Mouse (Mus musculus): ENCODE data around the gene Akap6.

The Akap6 gene

GRCm38 (mm10) chr12:52781066-52781465 lies 81.9 kb downstream of the Akap6 start:
- no peak for DNase-seq (ENCODE audit: low spot score)

DNA sequence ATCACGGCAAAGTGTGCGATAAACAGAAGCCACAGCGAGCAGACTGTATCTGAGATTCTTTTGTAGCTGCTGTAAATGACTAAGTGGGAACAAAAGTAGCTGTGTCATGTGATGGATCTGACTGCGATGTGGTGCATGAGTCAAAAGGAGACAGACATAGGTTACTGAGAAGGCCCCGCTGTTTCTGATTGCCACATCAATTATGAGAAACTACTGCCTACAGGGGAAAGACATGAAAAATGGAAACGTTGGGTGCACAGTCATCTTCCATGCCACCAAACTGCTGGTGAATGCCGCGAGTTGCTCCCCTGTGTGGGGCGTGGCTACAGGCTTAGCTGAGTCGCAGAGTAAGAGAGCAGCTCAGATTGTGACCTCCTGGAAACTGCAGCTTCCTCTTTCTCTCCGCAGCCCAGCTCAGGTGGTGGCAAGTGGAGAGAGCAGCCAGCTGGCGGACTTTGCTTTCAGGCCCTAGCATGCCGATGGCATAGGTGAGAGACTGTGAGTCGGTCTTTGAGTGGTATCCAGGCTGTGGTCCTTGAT lies 83.8 kb downstream of the Akap6 start:
- DNase-seq (ENCODE audit: low spot score) = peak; percentile 67

DNA sequence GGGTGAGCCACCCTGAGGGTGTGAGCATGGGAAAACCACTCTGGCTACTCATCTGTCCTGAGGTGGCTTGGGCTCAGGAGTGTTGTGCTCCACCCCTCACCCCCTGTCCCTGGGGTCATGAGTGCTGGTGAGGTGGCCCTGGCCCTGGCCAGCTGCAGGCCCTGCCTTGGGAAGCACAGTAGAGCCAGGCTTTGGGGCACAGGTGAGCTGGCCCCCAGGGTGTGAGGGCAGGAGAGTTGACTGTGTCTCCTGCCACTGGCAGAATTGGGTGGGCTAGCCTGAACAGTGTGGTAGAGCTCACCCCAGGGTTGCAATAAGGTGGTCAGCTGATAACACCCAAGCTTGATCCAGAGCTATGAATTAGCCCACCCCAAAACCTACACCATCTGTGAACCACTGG lies 86.0 kb downstream of the Akap6 start:
- no peak for DNase-seq (ENCODE audit: low spot score)

- peak; percentile 49 for DNase-seq (ENCODE audit: low spot score)
Measured at GRCm38 (mm10) chr12:52790350-52790768, 91.2 kb downstream of the Akap6 start.

DNA sequence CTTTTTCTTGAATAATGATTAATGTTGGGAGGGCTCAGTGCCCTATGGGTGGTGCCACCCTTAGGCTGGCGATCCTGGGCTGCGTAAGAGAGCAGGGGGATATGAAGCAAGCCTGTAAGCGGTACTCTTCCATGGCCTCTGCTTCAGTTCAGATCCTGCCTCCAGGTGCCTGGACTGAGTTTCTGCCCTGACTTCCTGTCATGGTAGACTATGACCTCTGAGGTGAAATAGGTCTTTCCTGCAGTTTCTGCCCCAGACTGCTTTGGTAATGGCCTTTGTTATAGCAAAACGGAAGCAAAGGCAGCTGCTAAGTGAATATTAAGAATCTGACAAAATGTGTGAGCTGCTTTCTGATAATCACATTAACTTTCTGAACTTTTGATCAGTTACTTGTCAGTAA lies 94.9 kb downstream of the Akap6 start:
- DNase-seq (ENCODE audit: low spot score) = no peak

- no peak for DNase-seq (ENCODE audit: low spot score)
Measured at GRCm38 (mm10) chr12:52795551-52796470, 96.6 kb downstream of the Akap6 start.

DNA sequence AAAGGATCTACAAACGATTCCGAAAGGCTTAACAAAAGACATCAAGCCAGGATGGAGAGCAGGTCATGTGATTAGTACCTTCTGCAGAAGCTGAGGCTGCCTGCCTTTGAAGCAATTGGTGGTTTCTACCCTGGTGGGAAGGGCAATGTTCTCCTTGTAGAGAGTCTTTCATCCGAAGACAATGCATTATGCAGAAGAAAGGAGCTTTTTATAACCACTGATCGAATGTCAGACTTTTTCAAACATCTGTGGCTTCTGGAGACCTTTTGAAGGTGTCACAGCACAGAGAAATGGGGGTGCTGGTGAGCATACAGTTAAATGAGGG lies 97.2 kb downstream of the Akap6 start:
- no peak for DNase-seq (ENCODE audit: low spot score)

DNA sequence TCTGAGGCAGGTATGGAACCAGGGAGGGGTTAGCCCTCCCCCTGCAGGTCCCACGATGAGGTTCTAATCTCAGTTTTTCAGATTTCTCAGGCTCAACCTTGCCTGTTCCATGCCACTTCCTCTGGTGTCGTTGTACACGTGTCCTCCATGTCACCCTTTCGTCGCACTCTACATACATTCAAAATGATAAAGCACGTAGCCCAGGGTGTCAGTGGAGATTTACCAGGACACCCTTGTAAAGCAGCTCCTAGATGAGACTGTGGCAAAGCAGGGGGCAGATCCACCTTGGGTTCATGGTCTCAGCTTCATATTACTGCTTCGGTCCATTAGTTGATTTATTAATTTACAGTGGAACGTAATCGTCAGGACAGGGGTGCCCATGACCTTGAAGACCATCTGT lies 100.5 kb downstream of the Akap6 start:
- no peak for DNase-seq (ENCODE audit: low spot score)

GRCm38 (mm10) chr12:52806273-52806672 lies 107.1 kb downstream of the Akap6 start:
- DNase-seq (ENCODE audit: low spot score) = no peak

- no peak for DNase-seq (ENCODE audit: low spot score)
Measured at GRCm38 (mm10) chr12:52818588-52818987, 119.4 kb downstream of the Akap6 start.

GRCm38 (mm10) chr12:52824774-52825173 lies 125.6 kb downstream of the Akap6 start:
- no peak for DNase-seq (ENCODE audit: low spot score)

- no peak for DNase-seq (ENCODE audit: low spot score)
Measured at GRCm38 (mm10) chr12:52828944-52829736, 130.0 kb downstream of the Akap6 start.

DNA sequence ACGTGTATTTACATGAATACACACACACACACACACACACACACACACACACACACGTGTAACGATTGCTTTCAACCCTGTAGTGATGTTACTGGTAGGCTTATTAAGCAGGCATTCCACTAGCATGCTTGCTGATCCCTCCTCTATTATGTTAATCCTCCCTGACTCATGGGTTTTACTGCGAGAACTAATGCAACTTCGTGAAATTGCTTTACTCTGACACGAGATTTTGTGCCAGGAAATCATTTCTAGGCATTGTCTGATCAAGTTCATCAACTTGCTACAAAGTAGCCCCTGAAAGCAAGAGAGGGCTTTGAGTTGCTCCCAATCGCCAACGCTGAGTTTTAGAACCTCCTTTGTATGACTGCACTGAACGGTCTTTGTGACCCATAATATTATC lies 132.6 kb downstream of the Akap6 start:
- DNase-seq (ENCODE audit: low spot score) = no peak

DNA sequence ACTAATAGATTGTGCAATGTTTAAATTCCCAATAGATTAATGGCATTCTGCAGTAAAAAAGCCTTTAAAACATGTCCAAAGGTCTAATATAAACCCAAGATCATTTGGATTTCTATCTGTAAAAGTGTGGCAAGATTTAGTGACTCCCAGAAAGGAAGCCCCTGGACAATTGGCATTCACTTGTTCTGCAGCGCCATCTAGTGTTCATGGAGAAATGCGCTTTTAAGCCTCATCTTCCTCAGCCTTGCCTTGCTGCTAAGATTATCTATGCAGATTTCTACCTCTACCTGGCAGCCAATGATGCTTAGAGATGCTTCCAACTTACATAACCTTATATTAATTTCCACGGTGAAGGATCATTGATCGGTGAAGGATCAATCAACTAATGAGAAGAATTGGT lies 133.0 kb downstream of the Akap6 start:
- DNase-seq (ENCODE audit: low spot score) = peak; percentile 95

DNA sequence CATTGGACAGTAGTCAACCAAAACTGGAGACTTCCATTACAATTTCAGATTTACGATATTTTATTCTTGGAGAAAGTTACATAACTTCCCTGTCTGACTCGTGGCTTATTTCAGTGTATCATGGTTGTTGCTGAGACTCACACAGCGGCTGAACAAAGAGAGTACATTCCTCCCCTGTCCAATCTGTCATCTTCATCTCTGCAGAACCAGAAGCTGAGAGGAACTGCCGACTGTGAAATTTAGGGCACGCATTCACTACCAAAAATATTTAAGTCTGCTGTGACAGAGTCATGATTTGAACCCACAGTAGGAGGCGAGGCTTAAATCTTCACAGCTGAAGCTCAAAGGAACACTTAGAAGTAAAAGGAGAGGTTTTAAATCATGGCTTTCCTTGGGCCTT lies 134.0 kb downstream of the Akap6 start:
- DNase-seq (ENCODE audit: low spot score) = no peak

DNA sequence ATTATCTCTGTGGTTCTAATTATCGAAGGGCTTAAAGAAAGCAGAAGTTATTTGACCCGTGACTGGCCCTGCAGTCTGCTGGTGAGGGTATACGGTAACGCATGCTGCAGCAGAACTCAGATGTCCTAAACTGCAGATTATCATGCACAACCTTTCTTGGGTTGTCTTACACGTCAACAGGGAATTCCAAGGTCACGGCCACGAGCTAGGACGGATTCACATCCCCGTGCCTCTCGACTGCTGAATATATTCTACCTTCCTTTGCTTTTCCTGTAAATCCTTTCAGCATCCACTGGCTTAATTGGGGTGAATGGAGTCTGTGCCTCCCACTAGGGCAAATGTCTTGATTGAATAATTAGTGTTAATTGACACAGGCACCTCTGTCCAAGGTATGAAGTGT lies 134.9 kb downstream of the Akap6 start:
- DNase-seq (ENCODE audit: low spot score) = peak; percentile 43

DNA sequence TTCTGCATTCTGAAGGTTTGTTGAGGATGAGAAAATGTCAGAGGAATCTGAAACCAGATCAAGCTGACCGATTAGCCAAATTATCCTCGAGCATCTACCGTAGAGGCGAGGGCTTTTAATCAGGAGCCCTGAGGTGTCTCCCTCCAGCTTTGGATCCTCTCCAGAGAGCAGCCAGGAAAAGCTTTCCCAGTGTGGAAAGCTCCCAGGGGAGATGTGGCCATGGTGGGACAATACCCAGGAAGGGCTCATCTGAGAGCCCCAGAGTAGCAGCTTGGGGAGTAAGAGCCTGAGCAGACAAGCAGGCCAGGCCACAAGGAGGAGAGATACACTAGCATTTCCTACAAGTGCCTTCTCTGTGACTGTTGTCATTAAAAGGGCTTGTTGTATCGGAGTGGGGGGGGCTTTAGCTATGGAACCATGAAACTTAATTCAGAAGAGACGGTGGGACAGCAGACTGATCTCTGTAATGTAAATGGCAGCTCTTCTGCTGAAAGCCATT lies 135.6 kb downstream of the Akap6 start:
- DNase-seq (ENCODE audit: low spot score) = no peak

DNA sequence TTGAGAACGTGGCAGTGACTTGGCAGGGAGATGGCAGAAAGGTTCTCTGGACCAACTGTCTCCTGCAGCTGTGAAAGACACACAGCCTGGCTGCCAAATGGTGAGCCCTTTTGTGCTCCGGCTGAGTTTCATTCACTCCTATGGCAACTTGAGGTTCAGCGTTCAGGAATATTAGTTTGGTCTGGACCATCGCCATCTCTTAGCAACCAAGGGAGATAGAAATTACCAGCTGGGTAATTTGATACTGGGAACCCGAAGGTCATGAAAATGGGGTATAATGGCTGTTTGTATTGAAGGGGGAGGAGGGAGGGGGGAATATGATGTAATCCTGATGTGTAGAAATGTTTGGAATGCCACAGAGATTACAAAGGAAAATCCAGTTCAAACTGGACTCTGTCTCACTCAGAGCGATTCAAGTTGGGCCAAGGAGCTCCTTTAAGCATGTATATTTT lies 136.1 kb downstream of the Akap6 start:
- DNase-seq (ENCODE audit: low spot score) = peak; percentile 61

DNA sequence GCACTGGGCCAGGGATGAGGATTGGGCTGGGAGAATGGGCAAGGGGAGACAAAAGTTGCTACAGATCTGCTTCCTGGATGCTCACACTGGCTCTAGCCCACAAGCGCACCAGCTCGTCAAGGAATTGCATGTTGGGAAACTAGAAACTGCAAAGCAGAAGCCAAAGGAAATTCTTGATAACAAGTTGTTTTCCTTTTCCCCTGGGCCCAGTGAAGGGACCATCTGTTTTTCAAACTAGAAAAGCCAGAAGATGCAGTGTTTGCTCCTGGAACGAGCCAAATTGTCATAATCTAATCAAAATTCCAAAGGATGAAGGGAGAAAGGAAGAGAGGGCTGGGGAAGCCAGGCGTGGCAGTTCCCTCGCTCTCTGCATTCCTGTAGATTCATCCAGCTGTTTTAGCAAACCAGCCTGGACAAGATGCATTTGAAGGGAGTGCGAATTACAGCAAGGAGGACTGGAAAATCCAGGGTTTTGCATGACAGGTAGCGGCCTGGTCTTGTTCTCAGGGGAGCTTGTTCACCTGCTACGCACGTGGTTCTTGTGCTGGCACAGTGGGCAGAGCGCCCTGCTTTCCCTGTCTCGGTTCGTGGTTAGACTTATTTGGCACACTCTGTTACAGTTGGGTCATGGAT lies 136.8 kb downstream of the Akap6 start:
- DNase-seq (ENCODE audit: low spot score) = no peak

GRCm38 (mm10) chr12:52845982-52846381 lies 146.8 kb downstream of the Akap6 start:
- DNase-seq (ENCODE audit: low spot score) = no peak

DNA sequence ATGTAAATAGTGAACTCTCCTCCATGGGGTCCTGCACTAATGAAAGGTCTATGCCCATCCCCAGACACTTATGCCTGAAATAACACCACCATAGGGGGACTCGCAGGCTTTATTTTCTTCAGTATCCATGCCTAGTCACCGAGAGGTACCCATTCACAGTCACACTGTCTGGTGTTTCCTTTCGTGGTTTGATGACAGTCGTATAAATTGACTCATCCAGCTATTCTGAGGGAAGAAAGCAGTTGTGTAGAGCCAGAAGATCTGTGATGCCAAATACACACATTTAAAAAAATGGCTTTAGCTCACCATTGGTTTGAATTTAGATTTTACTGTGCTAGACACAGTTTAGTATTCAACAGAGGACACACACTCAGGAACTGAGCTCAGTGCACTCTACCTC lies 147.8 kb downstream of the Akap6 start:
- no peak for DNase-seq (ENCODE audit: low spot score)

GRCm38 (mm10) chr12:52847830-52848518 lies 148.8 kb downstream of the Akap6 start:
- DNase-seq (ENCODE audit: low spot score) = peak; percentile 28

Data from embryo, embryonic 10 days (tissue).